Mouse (Mus musculus) megakaryocyte, embryonic 14.5 days (primary cell): ENCODE measurements at regions not wholly inside any gene's neighbourhood (a gene's known extent, or its start where the extent isn't known, plus 50 kb on each side); places are given as distances from the start of the nearest gene placed in this dataset.

ENCODE experiments used
- H3K27me3 ChIP-seq: replicated peaks from 2 replicates; pipeline ENCODE3; 2012; ENCODE audit warnings: inconsistent platforms
- H3K36me3 ChIP-seq: replicated peaks from 2 replicates; pipeline ENCODE3; 2012; ENCODE audit warnings: low read length, inconsistent platforms, mixed read lengths
- H3K4me1 ChIP-seq: 2 replicates; pipeline ENCODE4 v1.6.1; 2012; ENCODE audit warnings: inconsistent platforms
- H3K4me3 ChIP-seq: replicated peaks from 2 replicates; pipeline ENCODE3; 2012; ENCODE audit warnings: moderate library complexity, mild to moderate bottlenecking, inconsistent platforms
- H3K9me3 ChIP-seq: 2 replicates; pipeline ENCODE4 v1.6.1; 2012; ENCODE audit warnings: inconsistent platforms
- FLI1 ChIP-seq: IDR thresholded peaks from 2 replicates; pipeline ENCODE4 v1.6.1; 2012; ENCODE audit warnings: low read length, inconsistent platforms, mixed read lengths
- GATA1 ChIP-seq: IDR thresholded peaks from 3 replicates; pipeline ENCODE4 v1.6.1; 2012; ENCODE audit warnings: mixed read lengths, low read length, inconsistent platforms, borderline replicate concordance

DNA sequence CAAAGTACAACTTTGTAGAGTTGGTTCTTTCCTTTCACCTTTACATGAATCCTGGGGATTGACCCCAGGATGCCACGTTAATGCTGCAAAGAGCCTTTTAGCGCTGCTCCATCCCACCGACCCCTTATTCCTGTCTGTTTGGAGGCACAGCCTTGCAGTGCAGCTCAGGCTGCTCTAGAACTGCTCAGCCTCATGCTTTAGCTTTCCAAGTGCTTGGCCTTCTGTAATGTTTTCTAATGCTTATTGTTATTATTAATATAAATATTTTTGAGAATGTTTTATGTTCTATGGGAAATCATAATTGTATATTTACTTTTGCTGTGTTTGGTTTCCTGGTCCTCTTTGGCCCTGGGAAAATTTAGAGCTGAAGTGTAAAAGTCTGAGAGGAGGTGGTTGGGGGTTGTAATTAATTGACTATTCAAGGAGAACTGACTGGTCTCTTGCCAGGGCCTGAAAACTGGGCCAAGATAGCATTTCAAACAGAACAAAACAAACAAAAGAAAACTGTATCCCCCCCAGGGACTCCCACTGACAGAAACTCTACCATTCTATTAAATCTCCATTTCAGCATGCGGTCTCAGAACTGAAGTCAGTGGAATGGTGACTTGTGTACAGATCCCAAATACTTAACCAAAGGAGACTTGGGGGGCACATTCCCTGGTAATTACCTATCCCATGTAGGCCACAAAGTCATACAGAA lies 141.2 kb downstream of the Edem1 start:
- H3K36me3 ChIP-seq = no peaks in the 10 kb centered on the region
- peaks cover 4% of the 10 kb centered on the region; the same call in 1 of the 2 replicates for H3K4me1 ChIP-seq
- TF ChIP-seq FLI1 (no peak), GATA1 (no peak)
- no peak overlapping the region for H3K4me3 ChIP-seq
- H3K27me3 ChIP-seq = no peaks in the 10 kb centered on the region
- H3K9me3 ChIP-seq = no peaks in the 10 kb centered on the region

DNA sequence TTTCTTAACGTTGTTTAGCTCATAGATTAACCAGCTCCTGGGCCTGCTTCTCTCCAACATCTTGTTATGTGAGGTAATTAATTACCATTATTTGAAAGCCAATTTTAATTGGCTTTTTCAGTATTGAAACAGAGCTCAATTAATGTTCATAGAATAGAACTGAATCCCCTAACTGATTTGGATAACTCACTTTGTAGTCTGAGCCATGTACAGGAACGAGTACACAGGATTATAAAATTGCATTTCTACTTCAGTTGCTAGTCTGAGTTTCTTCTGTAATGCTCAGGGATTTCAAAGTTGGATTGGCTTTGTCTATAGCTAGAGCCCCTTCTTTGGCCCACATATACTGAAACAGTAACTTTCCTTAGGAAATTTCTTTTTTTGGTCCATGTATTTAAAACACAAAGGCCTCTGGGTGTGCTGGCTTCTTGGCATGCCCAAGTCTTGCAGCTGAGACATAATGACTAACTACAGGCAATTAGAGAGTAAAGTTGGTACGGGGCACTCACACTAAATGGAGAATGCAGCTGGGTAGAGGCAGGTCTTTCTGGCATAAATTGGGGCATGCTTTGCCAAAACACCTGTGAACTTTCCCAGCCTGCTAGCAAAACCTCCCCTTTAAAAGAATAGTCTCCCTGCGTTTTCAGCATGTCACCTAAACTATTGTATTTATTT lies 143.1 kb downstream of the Edem1 start:
- Histone ChIP-seq H3K4me1 (peaks cover 4% of the 10 kb centered on the region; the same call in 1 of the 2 replicates), H3K4me3 (no peak overlapping the region), H3K27me3 (no peaks in the 10 kb centered on the region), H3K9me3 (no peaks in the 10 kb centered on the region), H3K36me3 (no peaks in the 10 kb centered on the region)
- no peak for TF ChIP-seq FLI1

DNA sequence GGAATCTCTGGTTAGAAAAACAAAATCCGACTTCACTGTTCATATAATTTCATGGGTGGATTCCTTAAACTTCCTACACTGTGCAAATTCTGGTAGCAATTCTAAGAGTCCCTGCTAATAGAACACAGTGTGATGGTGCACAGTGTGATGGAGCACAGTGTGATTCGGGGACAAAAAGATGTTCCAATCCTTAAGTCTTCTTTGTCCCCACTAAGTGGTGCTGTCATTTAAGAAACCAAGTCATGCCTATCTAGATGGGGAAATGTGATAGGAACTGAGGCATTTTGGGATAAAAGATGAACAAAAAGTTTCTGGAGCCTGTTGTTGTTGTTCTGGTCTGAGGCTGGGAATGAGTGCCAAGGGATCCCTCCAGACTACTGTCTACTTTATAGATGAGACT lies 145.3 kb downstream of the Edem1 start:
- H3K36me3 ChIP-seq = no peaks in the 10 kb centered on the region
- no peaks in the 10 kb centered on the region for H3K27me3 ChIP-seq
- peaks cover 4% of the 10 kb centered on the region; the same call in 1 of the 2 replicates for H3K4me1 ChIP-seq
- no peak overlapping the region for H3K4me3 ChIP-seq
- H3K9me3 ChIP-seq = no peaks in the 10 kb centered on the region
- TF ChIP-seq FLI1 = no peak
- TF ChIP-seq GATA1 = no peak

DNA sequence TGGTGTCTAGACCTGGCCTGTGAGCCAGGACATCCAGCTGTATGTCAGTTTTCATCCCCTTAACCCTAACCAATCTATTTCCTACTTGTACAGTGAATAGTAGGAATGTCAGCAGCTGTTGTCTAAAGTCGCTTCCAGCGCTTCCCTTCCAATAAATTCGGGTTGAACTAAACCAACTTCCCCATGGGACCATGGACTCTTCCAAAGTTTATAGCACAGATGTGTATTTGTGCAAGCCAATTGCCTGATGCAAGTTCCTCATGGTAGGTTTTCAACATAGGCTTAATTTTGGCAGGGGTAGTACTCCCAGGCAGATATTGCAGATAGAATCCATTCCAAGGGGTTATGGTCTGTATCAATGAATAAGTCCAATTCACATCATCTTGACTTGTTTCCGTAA lies 161.1 kb downstream of the Edem1 start:
- Histone ChIP-seq H3K9me3 (no peaks in the 10 kb centered on the region), H3K27me3 (no peaks in the 10 kb centered on the region), H3K4me1 (peaks cover 17% of the 10 kb centered on the region), H3K4me3 (no peak overlapping the region), H3K36me3 (no peaks in the 10 kb centered on the region)
- TF ChIP-seq GATA1 (no peak), FLI1 (no peak)

DNA sequence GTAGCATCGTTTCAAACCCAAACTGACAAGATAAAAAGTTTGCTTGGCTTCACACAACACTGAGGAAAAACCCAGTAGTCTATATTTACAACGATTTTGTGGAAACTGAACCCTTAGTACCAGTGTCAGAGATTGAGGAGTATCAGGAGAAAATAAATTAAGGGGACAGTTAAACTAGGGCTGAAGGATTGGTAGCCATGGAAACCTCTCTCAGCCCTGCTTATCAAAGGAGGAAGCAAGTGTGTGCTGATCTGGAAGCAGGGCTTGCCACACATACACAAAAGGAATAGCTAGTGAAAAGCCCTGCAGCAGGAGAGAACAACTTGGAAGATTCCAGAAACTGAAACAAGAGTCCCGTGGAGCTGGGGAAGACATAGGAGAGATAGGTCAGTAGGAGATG lies 165.3 kb downstream of the Edem1 start:
- no peaks in the 10 kb centered on the region for H3K36me3 ChIP-seq
- TF ChIP-seq GATA1 = no peak
- no peak for TF ChIP-seq FLI1

DNA sequence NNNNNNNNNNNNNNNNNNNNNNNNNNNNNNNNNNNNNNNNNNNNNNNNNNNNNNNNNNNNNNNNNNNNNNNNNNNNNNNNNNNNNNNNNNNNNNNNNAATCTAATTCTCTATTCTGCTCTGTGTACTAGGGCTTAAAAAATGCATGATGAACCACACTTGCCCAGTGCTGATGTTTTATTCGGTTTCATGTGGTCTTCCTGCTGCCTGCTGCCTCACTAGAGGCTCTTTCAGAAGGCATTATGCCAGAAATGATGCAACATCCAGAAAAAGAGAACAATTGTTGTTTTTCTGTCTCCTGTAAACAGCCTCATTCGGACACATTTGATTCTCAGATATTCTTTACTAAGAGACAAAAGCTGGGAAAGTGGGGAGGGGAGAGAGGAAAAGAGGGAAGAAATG lies 176.0 kb downstream of the Edem1 start:
- Histone ChIP-seq H3K4me1 (peaks cover 4% of the 10 kb centered on the region; the same call in 1 of the 2 replicates), H3K36me3 (no peaks in the 10 kb centered on the region), H3K27me3 (peaks cover 2% of the 10 kb centered on the region), H3K4me3 (no peak overlapping the region), H3K9me3 (no peaks in the 10 kb centered on the region)
- TF ChIP-seq FLI1 (no peak), GATA1 (no peak)

More for the DNA sequence above, 165.3 kb downstream of the Edem1 start:
- peak overlapping the region; percentile 87 for H3K4me3 ChIP-seq
- H3K4me1 ChIP-seq = peaks cover 44% of the 10 kb centered on the region
- H3K27me3 ChIP-seq = no peaks in the 10 kb centered on the region
- H3K9me3 ChIP-seq = no peaks in the 10 kb centered on the region

DNA sequence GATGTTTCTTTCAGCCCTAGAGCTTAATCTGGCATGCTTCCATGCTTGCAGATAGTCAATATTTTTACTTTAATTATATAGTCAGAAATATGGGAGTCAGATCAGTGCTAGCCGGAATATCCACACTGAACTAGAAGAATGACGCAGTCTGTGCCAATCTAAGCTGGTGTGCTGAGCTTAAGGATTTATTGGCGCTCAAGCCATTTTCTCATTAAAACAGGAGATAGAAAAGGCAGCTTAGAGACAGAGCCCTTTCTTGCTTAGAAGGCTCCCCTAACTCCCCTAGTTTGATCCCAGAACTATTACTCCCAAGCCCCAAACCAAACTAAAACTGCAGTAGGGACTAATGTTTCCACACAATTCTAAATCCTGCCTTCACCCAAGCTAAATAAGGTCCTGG lies 180.9 kb downstream of the Edem1 start:
- Histone ChIP-seq H3K36me3 (no peaks in the 10 kb centered on the region), H3K27me3 (no peaks in the 10 kb centered on the region), H3K4me1 (peaks cover 4% of the 10 kb centered on the region; the same call in 1 of the 2 replicates), H3K9me3 (no peaks in the 10 kb centered on the region), H3K4me3 (no peak overlapping the region)
- TF ChIP-seq FLI1 = no peak

DNA sequence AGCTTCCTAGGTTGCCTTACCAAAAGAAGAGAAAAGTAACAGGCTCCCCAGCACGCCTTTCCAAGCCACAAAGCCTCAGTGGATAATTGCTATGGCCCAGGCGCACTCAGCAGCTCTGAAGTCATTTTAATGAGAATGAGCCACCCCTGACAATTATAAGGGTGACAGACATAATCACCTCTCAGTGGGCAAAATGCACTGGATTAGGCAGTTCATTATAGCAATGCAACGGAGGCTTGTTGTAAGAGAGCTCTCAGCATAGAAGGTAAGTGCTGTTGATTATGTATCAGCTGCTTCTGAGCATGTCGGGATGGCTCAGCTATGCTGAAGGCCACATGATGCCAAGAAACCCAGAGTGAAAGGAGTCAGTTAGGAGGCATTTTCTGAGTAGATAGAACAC lies 181.4 kb downstream of the Edem1 start:
- Histone ChIP-seq H3K36me3 (no peaks in the 10 kb centered on the region), H3K4me1 (peaks cover 2% of the 10 kb centered on the region; the same call in 1 of the 2 replicates), H3K4me3 (no peak overlapping the region), H3K9me3 (no peaks in the 10 kb centered on the region), H3K27me3 (no peaks in the 10 kb centered on the region)
- TF ChIP-seq GATA1 (no peak), FLI1 (no peak)

DNA sequence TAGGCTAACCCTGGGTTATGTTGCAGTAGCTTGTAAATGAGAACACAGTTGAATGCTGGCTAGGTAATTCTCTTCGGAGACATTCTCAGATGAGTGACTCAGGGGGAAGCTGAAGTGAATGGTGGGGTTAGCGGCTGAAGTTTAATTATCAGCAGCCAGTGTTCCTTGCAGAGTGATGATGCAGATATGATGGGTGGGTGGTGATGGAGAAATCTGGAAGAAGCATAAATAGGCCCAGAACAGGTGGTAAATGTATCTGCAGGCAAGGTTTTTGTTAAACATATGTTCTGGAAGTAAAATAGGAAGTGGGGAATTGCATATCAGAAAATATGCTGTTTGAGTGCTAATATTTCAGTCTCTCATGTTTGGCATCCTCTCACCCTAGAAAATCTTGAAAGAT lies 191.3 kb downstream of the Edem1 start:
- TF ChIP-seq GATA1 (no peak), FLI1 (no peak)

More for the DNA sequence above, 191.3 kb downstream of the Edem1 start:
- Histone ChIP-seq H3K36me3 (no peaks in the 10 kb centered on the region), H3K4me3 (no peak overlapping the region), H3K27me3 (no peaks in the 10 kb centered on the region), H3K4me1 (no peaks in the 10 kb centered on the region), H3K9me3 (no peaks in the 10 kb centered on the region)
